Mouse (Mus musculus) heart, adult 2 months (tissue): ENCODE results near the gene Uqcc1.

Experiments
- CTCF ChIP-seq: fragments of 200-600 bp; IDR thresholded peaks from 2 replicates; pipeline ENCODE4 v1.8.1; 2022; ENCODE audit warnings: antibody characterized with exemption, mild to moderate bottlenecking, moderate library complexity
- EP300 ChIP-seq: fragments of 200-500 bp; IDR thresholded peaks from 2 replicates; pipeline ENCODE4 v1.6.1; 2011; ENCODE audit warnings: low read depth, low read length, control low read depth; ENCODE audit not compliant: insufficient read depth
- POLR2A ChIP-seq: fragments of 200-500 bp; IDR thresholded peaks from 2 replicates; pipeline ENCODE4 v1.6.1; 2011; ENCODE audit warnings: mild to moderate bottlenecking, low read depth, low read length, control low read depth; ENCODE audit not compliant: insufficient read depth

DNA sequence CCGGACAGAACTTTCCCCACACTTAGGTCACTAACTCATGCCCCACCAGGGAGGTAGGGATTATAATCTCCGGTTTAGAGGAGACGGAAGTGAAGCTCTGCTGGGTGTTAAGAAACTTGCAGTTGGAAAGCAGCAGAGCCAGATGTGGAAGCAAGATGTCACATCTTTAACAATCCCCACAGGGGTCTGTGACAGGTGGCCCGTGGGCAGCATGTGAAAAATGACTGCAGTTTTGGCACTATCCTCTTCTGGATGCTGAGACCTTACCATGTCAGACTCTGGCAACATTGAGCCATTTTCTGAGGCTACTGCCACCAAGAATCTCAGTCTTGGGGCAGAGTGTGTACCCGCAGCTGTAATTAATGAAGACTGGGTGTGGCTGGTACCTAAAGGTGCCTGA, 126.1 kb downstream of the Uqcc1 start:
- no peak for TF ChIP-seq CTCF
- no peak for TF ChIP-seq POLR2A
- TF ChIP-seq EP300 = no peak
